Mouse (Mus musculus) liver, embryonic 16.5 days (tissue): ENCODE measurements around the gene Tob1. TPM values are rescaled to one million over a fixed set of nuclear protein-coding genes. Genes with fewer than 3 reads are reported as not detected.
A peak's percentile ranks its signal among the peaks of the same experiment; 100 is the strongest.

Experiments used
- ATAC-seq: fragments of 200-750 bp; cut with Nextera tagmentation; 2 replicates; pipeline ENCODE4 v1.8.0; 2017; ENCODE audit warnings: low read depth, mild to moderate bottlenecking, moderate number of reproducible peaks, moderate library complexity
- H3K27ac ChIP-seq: fragments of 300-500 bp; sonication (generic); 2 replicates; pipeline ENCODE4 v1.5.1; 2014; ENCODE audit warnings: mild to moderate bottlenecking, low read length
- H3K27me3 ChIP-seq: fragments of 300-500 bp; sonication (generic); 2 replicates; pipeline ENCODE4 v1.6.1; 2014; ENCODE audit warnings: low read depth, low read length, mixed read lengths; ENCODE audit not compliant: control insufficient read depth, insufficient read depth
- H3K36me3 ChIP-seq: fragments of 300-500 bp; sonication (generic); 2 replicates; pipeline ENCODE4 v1.6.1; 2014; ENCODE audit warnings: mild to moderate bottlenecking; ENCODE audit not compliant: control insufficient read depth, insufficient read depth
- H3K4me1 ChIP-seq: fragments of 300-500 bp; sonication (generic); 2 replicates; pipeline ENCODE4 v1.6.1; 2014; ENCODE audit warnings: low read depth, low read length, mixed read lengths; ENCODE audit not compliant: control insufficient read depth
- H3K4me2 ChIP-seq: fragments of 300-500 bp; sonication (generic); 2 replicates; pipeline ENCODE4 v1.6.1; 2014; ENCODE audit warnings: low read depth, low read length, mixed read lengths
- H3K4me3 ChIP-seq: fragments of 300-500 bp; sonication (generic); 2 replicates; pipeline ENCODE4 v1.5.1; 2014; ENCODE audit warnings: low read depth, mild to moderate bottlenecking, low read length
- H3K9ac ChIP-seq: fragments of 300-500 bp; sonication (generic); 2 replicates; pipeline ENCODE4 v1.6.1; 2014; ENCODE audit warnings: low read depth, low read length
- H3K9me3 ChIP-seq: fragments of 300-500 bp; sonication (generic); replicated peaks from 2 replicates; pipeline ENCODE4 v1.6.1; 2016; ENCODE audit warnings: low read length; ENCODE audit not compliant: control insufficient read depth
- whole genome bisulfite sequencing: fragments of 180-500 bp; shearing (Covaris S2); extraction: QIAGEN DNeasy Blood & Tissue Kit; methylation state at CpG from one replicate; pipeline ENCODE4 v1.1.7; 2014; ENCODE audit not compliant: insufficient replicate concordance; 5-methylcytosine and 5-hydroxymethylcytosine counted together
- polyA plus RNA-seq: library from polyadenylated mRNA; unstranded; fragments of >200 nt; fragmentation: Nextera tagmentation; extraction: Ambion mirVana; gene quantifications from 2 replicates; pipeline ENCODE4 v1.2.1, GENCODE M21; 2015

Gene Tob1
- polyA plus RNA-seq, 1 experiment from 2014 or later: 11.6 TPM

- H3K9me3 ChIP-seq: no peaks in the 10 kb centered on the region
- H3K4me1 ChIP-seq: peaks cover 8% of the 10 kb centered on the region
- ATAC-seq: no peak
- H3K4me2 ChIP-seq: 0 out of 2 replicates have a peak overlapping the region, but pooled peaks have one; percentile 98
- H3K4me3 ChIP-seq: no peak overlapping the region
- no peak overlapping the region for H3K9ac ChIP-seq
- H3K27me3 ChIP-seq: no peaks in the 10 kb centered on the region
- no peak overlapping the region for H3K27ac ChIP-seq
- WGBS: 86% methylated on average over 29 of the region's 29 CpGs
- H3K36me3 ChIP-seq: peaks cover 11% of the 10 kb centered on the region
These were observed 2.7 kb downstream of the Tob1 start for GRCm38 (mm10) chr11:94213735-94214594.

- Histone ChIP-seq H3K27me3 (no peaks in the 10 kb centered on the region), H3K36me3 (peaks cover 11% of the 10 kb centered on the region), H3K9me3 (no peaks in the 10 kb centered on the region), H3K27ac (no peak overlapping the region), H3K4me2 (no peak overlapping the region), H3K4me3 (no peak overlapping the region), H3K4me1 (peaks cover 6% of the 10 kb centered on the region), H3K9ac (no peak overlapping the region)
- WGBS: 92% methylated on average over 3 of the region's 3 CpGs
- no peak for ATAC-seq
These were observed 4.3 kb downstream of the Tob1 start for GRCm38 (mm10) chr11:94215581-94215980.

- 41% methylated on average over 2 of the region's 2 CpGs for WGBS
- no peak overlapping the region for H3K27ac ChIP-seq
- H3K36me3 ChIP-seq: peaks cover 11% of the 10 kb centered on the region
- H3K4me2 ChIP-seq: no peak overlapping the region
- no peaks in the 10 kb centered on the region for H3K27me3 ChIP-seq
- no peak for ATAC-seq
- H3K9ac ChIP-seq: no peak overlapping the region
- H3K9me3 ChIP-seq: no peaks in the 10 kb centered on the region
- H3K4me3 ChIP-seq: no peak overlapping the region
- peaks cover 6% of the 10 kb centered on the region for H3K4me1 ChIP-seq
These were observed 5.0 kb downstream of the Tob1 start for GRCm38 (mm10) chr11:94216247-94216646.

- Histone ChIP-seq H3K4me1 (peaks cover 2% of the 10 kb centered on the region), H3K27ac (no peak overlapping the region), H3K9me3 (no peaks in the 10 kb centered on the region), H3K4me3 (no peak overlapping the region), H3K4me2 (no peak overlapping the region), H3K36me3 (no peaks in the 10 kb centered on the region), H3K27me3 (no peaks in the 10 kb centered on the region), H3K9ac (no peak overlapping the region)
- ATAC-seq: no peak
- 79% methylated on average over 7 of the region's 7 CpGs for WGBS
These were observed 10.0 kb downstream of the Tob1 start for GRCm38 (mm10) chr11:94221257-94221656.

- Histone ChIP-seq H3K4me1 (peaks cover 2% of the 10 kb centered on the region), H3K27me3 (no peaks in the 10 kb centered on the region), H3K9me3 (no peaks in the 10 kb centered on the region), H3K9ac (no peak overlapping the region), H3K27ac (no peak overlapping the region), H3K36me3 (no peaks in the 10 kb centered on the region), H3K4me3 (no peak overlapping the region), H3K4me2 (no peak overlapping the region)
- no peak for ATAC-seq
- 47% methylated on average over 9 of the region's 9 CpGs for WGBS
These were observed 12.3 kb downstream of the Tob1 start for GRCm38 (mm10) chr11:94223531-94223930.

- Histone ChIP-seq H3K27ac (no peak overlapping the region), H3K4me3 (no peak overlapping the region), H3K36me3 (no peaks in the 10 kb centered on the region), H3K4me1 (peaks cover 9% of the 10 kb centered on the region), H3K4me2 (peak overlapping the region; percentile 6; the same call in 1 of the 2 replicates), H3K9ac (no peak overlapping the region), H3K9me3 (no peaks in the 10 kb centered on the region), H3K27me3 (no peaks in the 10 kb centered on the region)
- peak; percentile 76 for ATAC-seq
- 20% methylated on average over 7 of the region's 7 CpGs for WGBS
These were observed 14.7 kb downstream of the Tob1 start for GRCm38 (mm10) chr11:94225985-94226384.

- Histone ChIP-seq H3K4me2 (no peak overlapping the region), H3K27ac (no peak overlapping the region), H3K9me3 (no peaks in the 10 kb centered on the region), H3K9ac (no peak overlapping the region), H3K4me3 (no peak overlapping the region), H3K4me1 (peaks cover 9% of the 10 kb centered on the region), H3K36me3 (no peaks in the 10 kb centered on the region), H3K27me3 (no peaks in the 10 kb centered on the region)
- WGBS: 60% methylated on average over 9 of the region's 9 CpGs
- ATAC-seq: no peak
These were observed 17.2 kb downstream of the Tob1 start for GRCm38 (mm10) chr11:94228416-94228815.

GRCm38 (mm10) chr11:94229207-94229960 is 18.1 kb downstream of the Tob1 start:
- H3K4me2 ChIP-seq: no peak overlapping the region
- H3K4me1 ChIP-seq: peaks cover 14% of the 10 kb centered on the region
- H3K36me3 ChIP-seq: no peaks in the 10 kb centered on the region
- H3K4me3 ChIP-seq: no peak overlapping the region
- H3K9ac ChIP-seq: no peak overlapping the region
- no peak for ATAC-seq
- no peak overlapping the region for H3K27ac ChIP-seq
- no peaks in the 10 kb centered on the region for H3K27me3 ChIP-seq
- no peaks in the 10 kb centered on the region for H3K9me3 ChIP-seq
- 77% methylated on average over 5 of the region's 5 CpGs for WGBS

- H3K27me3 ChIP-seq: no peaks in the 10 kb centered on the region
- H3K27ac ChIP-seq: no peak overlapping the region
- H3K9ac ChIP-seq: no peak overlapping the region
- no peak overlapping the region for H3K4me2 ChIP-seq
- no peaks in the 10 kb centered on the region for H3K9me3 ChIP-seq
- no peak overlapping the region for H3K4me3 ChIP-seq
- no peaks in the 10 kb centered on the region for H3K36me3 ChIP-seq
- WGBS: 39% methylated on average over 8 of the region's 8 CpGs
- H3K4me1 ChIP-seq: peaks cover 19% of the 10 kb centered on the region
- ATAC-seq: peak; percentile 55
These were observed 19.0 kb downstream of the Tob1 start for GRCm38 (mm10) chr11:94230244-94230643.
